Mouse (Mus musculus) neural tube, embryonic 14.5 days (tissue): ENCODE results near the gene Scn3b. TPM values are rescaled to one million over a fixed set of nuclear protein-coding genes. Genes with fewer than 3 reads are reported as not detected.

ENCODE experiments used
- ATAC-seq: fragments of 200-750 bp; cut with Nextera tagmentation; 2 replicates; pipeline ENCODE4 v1.8.0; 2017; ENCODE audit warnings: low read depth, mild to moderate bottlenecking, moderate TSS enrichment, moderate library complexity
- H3K27ac ChIP-seq: fragments of 300-500 bp; sonication (generic); 2 replicates; pipeline ENCODE4 v1.5.1; 2014; ENCODE audit warnings: low read depth, mild to moderate bottlenecking, control low read depth, low read length, moderate library complexity, mixed read lengths
- H3K27me3 ChIP-seq: fragments of 300-500 bp; sonication (generic); 2 replicates; pipeline ENCODE4 v1.6.1; 2014; ENCODE audit warnings: low read length; ENCODE audit not compliant: control insufficient read depth, insufficient read depth
- H3K36me3 ChIP-seq: fragments of 300-500 bp; sonication (generic); 2 replicates; pipeline ENCODE4 v1.6.1; 2014; ENCODE audit warnings: low read length, mixed read lengths; ENCODE audit not compliant: control insufficient read depth, insufficient read depth
- H3K4me1 ChIP-seq: fragments of 300-500 bp; sonication (generic); 2 replicates; pipeline ENCODE4 v1.6.1; 2014; ENCODE audit warnings: low read length; ENCODE audit not compliant: control insufficient read depth, insufficient read depth
- H3K4me2 ChIP-seq: fragments of 300-500 bp; sonication (generic); 2 replicates; pipeline ENCODE4 v1.6.1; 2014; ENCODE audit warnings: mild to moderate bottlenecking, low read depth, low read length, control low read depth
- H3K4me3 ChIP-seq: fragments of 300-500 bp; sonication (generic); 2 replicates; pipeline ENCODE4 v1.5.1; 2014; ENCODE audit warnings: low read depth, low read length, control low read depth, mixed read lengths
- H3K9ac ChIP-seq: fragments of 300-500 bp; sonication (generic); replicated peaks from 2 replicates; pipeline ENCODE4 v1.6.1; 2014; ENCODE audit warnings: low read depth, mild to moderate bottlenecking, control low read depth, low read length, mixed read lengths
- H3K9me3 ChIP-seq: fragments of 300-500 bp; sonication (generic); 2 replicates; pipeline ENCODE4 v1.6.1; 2016; ENCODE audit warnings: low read length; ENCODE audit not compliant: control insufficient read depth
- WGBS: fragments of 180-500 bp; shearing (Covaris S2); extraction: QIAGEN DNeasy Blood & Tissue Kit; methylation state at CpG from one replicate; pipeline ENCODE4 v1.1.7; 2014; 5-methylcytosine and 5-hydroxymethylcytosine counted together
- polyA plus RNA-seq: library from polyadenylated mRNA; unstranded; fragments of >200 nt; fragmentation: Nextera tagmentation; extraction: Ambion mirVana; gene quantifications from 2 replicates; pipeline ENCODE4 v1.2.1, GENCODE M21; 2014

Gene Scn3b
- polyA plus RNA-seq, 1 experiment from 2014 or later = 193 TPM

DNA sequence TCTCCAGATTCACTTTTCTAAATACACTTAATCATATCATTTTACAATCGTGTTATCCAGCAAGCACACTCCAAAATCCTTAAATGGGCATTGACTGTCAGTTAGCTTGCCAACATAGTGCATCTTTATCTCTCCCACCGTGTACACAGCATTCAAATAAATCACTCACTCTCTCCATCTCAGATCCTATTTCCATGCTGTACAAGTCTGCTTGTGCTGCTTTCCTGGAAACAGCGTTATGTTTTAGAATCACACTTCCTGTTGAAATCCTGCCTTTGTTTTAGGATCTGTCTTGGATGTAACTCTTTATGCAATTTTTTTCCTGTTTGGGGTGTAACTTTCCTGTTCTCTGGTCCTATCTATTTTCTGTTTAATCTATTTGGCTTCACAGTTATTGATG lies 16.6 kb upstream of the Scn3b start:
- 78% methylated on average over 3 of the region's 3 CpGs for WGBS
- H3K27ac ChIP-seq = no peak overlapping the region
- no peaks in the 10 kb centered on the region for H3K36me3 ChIP-seq
- H3K4me3 ChIP-seq = no peak overlapping the region
- no peak for ATAC-seq
- no peaks in the 10 kb centered on the region for H3K4me1 ChIP-seq
- H3K27me3 ChIP-seq = no peaks in the 10 kb centered on the region
- H3K9me3 ChIP-seq = no peaks in the 10 kb centered on the region
- no peak overlapping the region for H3K4me2 ChIP-seq
- no peak overlapping the region for H3K9ac ChIP-seq

- Histone ChIP-seq H3K4me2 (no peak overlapping the region), H3K9me3 (no peaks in the 10 kb centered on the region), H3K4me1 (peaks cover 7% of the 10 kb centered on the region; the same call in 1 of the 2 replicates), H3K36me3 (no peaks in the 10 kb centered on the region), H3K4me3 (no peak overlapping the region), H3K9ac (no peak overlapping the region), H3K27ac (no peak overlapping the region), H3K27me3 (no peaks in the 10 kb centered on the region)
- ATAC-seq = no peak
- WGBS = 77% methylated on average over 6 of the region's 6 CpGs
These were observed 5.1 kb upstream of the Scn3b start for GRCm38 (mm10) chr9:40263874-40264273.

DNA sequence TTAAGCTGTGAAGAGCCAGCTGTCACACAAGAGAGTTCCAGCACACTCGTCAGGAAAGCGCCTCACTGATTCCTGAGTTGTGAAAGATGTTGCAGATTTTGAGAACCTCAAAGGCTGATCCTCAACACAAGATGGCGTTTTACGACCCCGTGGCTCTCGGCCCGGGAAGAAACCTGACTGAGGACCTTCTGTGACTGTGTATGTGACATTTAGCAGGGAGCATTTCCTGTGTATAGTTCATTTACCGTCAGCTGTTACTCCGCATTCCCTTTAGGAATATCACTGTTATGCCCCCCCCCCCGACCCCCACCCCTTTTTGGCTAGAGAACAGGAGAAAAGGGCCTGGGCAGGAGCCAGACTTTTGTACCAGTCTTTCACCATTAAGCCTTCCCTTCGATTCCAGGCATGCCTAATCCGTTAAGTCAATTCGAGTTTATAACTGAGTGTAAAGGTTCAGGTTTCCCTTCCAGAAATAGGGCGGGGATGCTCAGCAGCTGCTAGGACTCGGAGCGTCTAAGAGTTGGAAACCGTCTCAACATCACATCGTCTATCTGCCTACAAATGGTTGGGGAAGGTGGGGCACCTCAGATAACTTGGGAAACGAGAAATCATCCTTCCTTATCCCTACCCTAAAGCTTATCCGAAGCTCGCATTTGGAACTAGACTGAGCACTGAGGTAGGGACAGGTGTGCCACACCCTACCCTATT lies 823 bp upstream of the Scn3b start:
- Histone ChIP-seq H3K9me3 (no peaks in the 10 kb centered on the region), H3K4me2 (peak overlapping the region; percentile 69), H3K36me3 (no peaks in the 10 kb centered on the region), H3K27me3 (no peaks in the 10 kb centered on the region; the same call in 1 of the 2 replicates), H3K4me3 (peak overlapping the region; percentile 60), H3K27ac (peak overlapping the region; percentile 84), H3K4me1 (peaks cover 24% of the 10 kb centered on the region; the same call in 1 of the 2 replicates), H3K9ac (peak overlapping the region; percentile 41; the same call in 1 of the 2 replicates)
- 13% methylated on average over 21 of the region's 21 CpGs for WGBS
- ATAC-seq = no peak; the same call in 1 of the 2 replicates

DNA sequence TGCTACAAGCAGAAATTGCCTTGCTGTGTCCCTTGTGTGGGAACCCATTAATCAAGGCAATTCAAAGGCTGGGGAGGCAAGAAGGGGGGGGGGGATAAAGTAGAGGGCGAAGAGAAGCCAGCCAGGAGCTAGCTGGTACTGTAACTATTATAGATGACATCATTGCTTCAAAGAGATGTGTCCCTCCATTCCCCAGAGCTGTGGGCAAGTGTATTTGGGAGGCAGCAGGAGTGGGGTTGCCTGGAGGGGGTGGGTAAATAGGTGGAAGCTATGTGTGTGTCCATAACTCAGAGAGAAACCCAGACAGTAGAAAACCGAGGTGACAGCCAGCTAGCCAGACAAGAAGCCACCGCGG lies 292 bp upstream of the Scn3b start:
- Histone ChIP-seq H3K4me3 (peak overlapping the region; percentile 60), H3K27me3 (no peaks in the 10 kb centered on the region; the same call in 1 of the 2 replicates), H3K9ac (peak overlapping the region; percentile 66), H3K4me2 (peak overlapping the region; percentile 69), H3K9me3 (no peaks in the 10 kb centered on the region), H3K4me1 (peaks cover 28% of the 10 kb centered on the region; the same call in 1 of the 2 replicates), H3K27ac (peak overlapping the region; percentile 84), H3K36me3 (no peaks in the 10 kb centered on the region)
- 7% methylated on average over 4 of the region's 4 CpGs for WGBS
- ATAC-seq = no peak; the same call in 1 of the 2 replicates

DNA sequence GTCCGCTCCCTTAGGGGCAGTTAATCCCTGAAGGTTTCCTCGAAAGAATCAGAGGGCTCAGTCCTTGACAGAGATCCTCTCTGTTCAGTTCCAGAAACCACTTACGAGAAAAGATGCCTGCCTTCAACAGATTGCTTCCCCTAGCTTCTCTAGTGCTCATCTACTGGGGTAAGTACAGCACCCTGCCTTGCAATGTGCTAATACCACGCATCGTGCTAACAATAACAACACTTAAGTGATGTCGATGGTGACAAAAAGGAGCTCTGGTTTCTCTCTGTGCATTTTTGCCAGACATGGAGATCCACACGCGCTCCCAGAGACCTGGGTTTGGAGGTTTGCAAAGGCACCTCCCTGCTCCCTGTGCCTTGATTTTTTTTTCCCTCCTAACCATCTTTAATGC lies 863 bp downstream of the Scn3b start:
- Histone ChIP-seq H3K36me3 (no peaks in the 10 kb centered on the region), H3K27ac (peak overlapping the region; percentile 84), H3K4me3 (peak overlapping the region; percentile 60), H3K4me1 (peaks cover 29% of the 10 kb centered on the region; the same call in 1 of the 2 replicates), H3K9ac (peak overlapping the region; percentile 66), H3K27me3 (no peaks in the 10 kb centered on the region; the same call in 1 of the 2 replicates), H3K4me2 (peak overlapping the region; percentile 69), H3K9me3 (no peaks in the 10 kb centered on the region)
- no peak for ATAC-seq
- WGBS = 20% methylated on average over 8 of the region's 8 CpGs

GRCm38 (mm10) chr9:40271075-40271474 lies 2.1 kb downstream of the Scn3b start:
- peaks cover 29% of the 10 kb centered on the region; the same call in 1 of the 2 replicates for H3K4me1 ChIP-seq
- no peak overlapping the region; the same call in 1 of the 2 replicates for H3K9ac ChIP-seq
- peak overlapping the region; percentile 69 for H3K4me2 ChIP-seq
- peak overlapping the region; percentile 60 for H3K4me3 ChIP-seq
- ATAC-seq = no peak
- H3K27me3 ChIP-seq = no peaks in the 10 kb centered on the region; the same call in 1 of the 2 replicates
- H3K27ac ChIP-seq = no peak overlapping the region
- no peaks in the 10 kb centered on the region for H3K9me3 ChIP-seq
- H3K36me3 ChIP-seq = no peaks in the 10 kb centered on the region
- 46% methylated on average over 3 of the region's 3 CpGs for WGBS

DNA sequence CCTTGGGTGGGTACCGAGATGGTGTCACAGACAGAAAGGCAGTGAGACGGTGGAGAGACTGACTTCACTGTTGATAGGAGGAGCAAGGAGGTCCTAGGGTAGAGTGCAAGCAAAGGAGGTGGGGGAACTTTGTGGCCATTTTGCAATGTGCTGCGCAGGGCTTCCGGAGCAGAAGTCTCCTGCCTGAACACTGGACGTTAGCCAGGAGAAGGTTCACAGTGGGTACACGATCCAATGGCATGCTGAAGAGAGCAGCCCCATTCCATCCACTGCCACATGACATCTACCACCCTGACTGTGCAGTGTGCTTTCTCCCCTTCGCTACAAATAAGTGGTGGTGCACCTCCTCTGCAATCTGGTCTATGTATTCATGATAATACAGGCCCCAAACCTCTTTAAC lies 3.8 kb downstream of the Scn3b start:
- peaks cover 12% of the 10 kb centered on the region for H3K36me3 ChIP-seq
- peaks cover 25% of the 10 kb centered on the region; the same call in 1 of the 2 replicates for H3K4me1 ChIP-seq
- 0 out of 2 replicates have a peak overlapping the region, but pooled peaks have one; percentile 8 for H3K4me3 ChIP-seq
- no peaks in the 10 kb centered on the region; the same call in 1 of the 2 replicates for H3K27me3 ChIP-seq
- H3K9ac ChIP-seq = no peak overlapping the region
- WGBS = 85% methylated on average over 7 of the region's 7 CpGs
- no peak for ATAC-seq
- no peak overlapping the region for H3K27ac ChIP-seq
- H3K4me2 ChIP-seq = peak overlapping the region; percentile 69; the same call in 1 of the 2 replicates
- H3K9me3 ChIP-seq = no peaks in the 10 kb centered on the region

GRCm38 (mm10) chr9:40275904-40276303 lies 6.9 kb downstream of the Scn3b start:
- 93% methylated on average over 5 of the region's 5 CpGs for WGBS
- ATAC-seq = no peak
- H3K36me3 ChIP-seq = peaks cover 12% of the 10 kb centered on the region

DNA sequence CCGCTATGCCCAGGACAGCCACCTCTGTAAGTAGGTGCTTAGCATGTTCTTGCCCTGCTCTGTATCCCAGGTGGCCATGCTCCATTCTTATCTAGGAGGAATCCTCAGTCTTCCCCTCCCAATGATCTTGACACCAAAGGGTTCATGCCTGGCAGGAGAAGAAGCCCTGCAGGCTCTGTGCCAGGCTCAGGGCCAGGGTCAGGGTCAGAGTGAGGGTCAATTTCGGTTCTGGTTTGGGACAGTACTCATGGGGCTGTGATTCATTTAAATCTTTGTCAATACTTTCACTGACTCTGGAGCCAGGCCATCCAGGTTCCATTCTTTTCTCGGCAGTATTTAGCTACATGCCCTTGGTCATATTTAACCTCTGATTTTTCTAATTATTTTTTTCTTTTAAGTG lies 8.7 kb downstream of the Scn3b start:
- ATAC-seq = no peak
- Histone ChIP-seq H3K4me3 (no peak overlapping the region), H3K4me1 (peaks cover 8% of the 10 kb centered on the region; the same call in 1 of the 2 replicates), H3K9me3 (no peaks in the 10 kb centered on the region), H3K27ac (no peak overlapping the region), H3K9ac (no peak overlapping the region), H3K36me3 (peaks cover 19% of the 10 kb centered on the region), H3K27me3 (no peaks in the 10 kb centered on the region), H3K4me2 (no peak overlapping the region)
- WGBS = 86% methylated on average over 3 of the region's 3 CpGs

More at GRCm38 (mm10) chr9:40275904-40276303, 6.9 kb downstream of the Scn3b start:
- no peaks in the 10 kb centered on the region for H3K9me3 ChIP-seq
- peaks cover 22% of the 10 kb centered on the region; the same call in 1 of the 2 replicates for H3K4me1 ChIP-seq
- H3K27me3 ChIP-seq = no peaks in the 10 kb centered on the region
- H3K9ac ChIP-seq = no peak overlapping the region
- no peak overlapping the region for H3K4me3 ChIP-seq
- no peak overlapping the region for H3K27ac ChIP-seq
- no peak overlapping the region for H3K4me2 ChIP-seq
